Mouse (Mus musculus) thymus, adult 2 months (tissue): ENCODE data around the gene Klhdc7b. TPM values are rescaled to one million over a fixed set of nuclear protein-coding genes. Genes with fewer than 3 reads are reported as not detected.

ENCODE experiments used
- DNase-seq: peaks from one replicate; pipeline ENCODE4 v3.0.0; 2021
- H3K27ac ChIP-seq: fragments of 200-500 bp; 2 replicates; pipeline ENCODE4 v1.5.1; 2012; ENCODE audit warnings: low read length, control low read depth; ENCODE audit not compliant: control insufficient read depth, insufficient read depth
- H3K27me3 ChIP-seq: fragments of 200-500 bp; 2 replicates; pipeline ENCODE4 v1.6.1; 2012; ENCODE audit warnings: mild to moderate bottlenecking, low read length, moderate library complexity, mixed read lengths; ENCODE audit not compliant: control insufficient read depth, insufficient read depth
- H3K36me3 ChIP-seq: fragments of 200-500 bp; 2 replicates; pipeline ENCODE4 v1.6.1; 2012; ENCODE audit warnings: mild to moderate bottlenecking, low read length, moderate library complexity; ENCODE audit not compliant: control insufficient read depth, insufficient read depth
- H3K4me1 ChIP-seq: fragments of 200-500 bp; replicated peaks from 2 replicates; pipeline ENCODE4 v1.6.1; 2012; ENCODE audit warnings: low read length; ENCODE audit not compliant: control insufficient read depth, insufficient read depth
- H3K4me3 ChIP-seq: fragments of 200-500 bp; 2 replicates; pipeline ENCODE4 v1.5.1; 2012; ENCODE audit warnings: mild to moderate bottlenecking, low read length, control low read depth, moderate library complexity; ENCODE audit not compliant: control insufficient read depth, insufficient read depth
- CTCF ChIP-seq: fragments of 200-500 bp; IDR thresholded peaks from 2 replicates; pipeline ENCODE4 v1.5.1; 2012; ENCODE audit warnings: mild to moderate bottlenecking, control low read depth, low read length, moderate library complexity, borderline replicate concordance; ENCODE audit not compliant: control insufficient read depth, poor library complexity, insufficient read depth; ENCODE audit errors: extremely low read depth
- POLR2A ChIP-seq: fragments of 200-500 bp; IDR thresholded peaks from 2 replicates; pipeline ENCODE4 v1.6.1; 2012; ENCODE audit warnings: mild to moderate bottlenecking, low read length, control low read depth, moderate library complexity; ENCODE audit not compliant: control insufficient read depth, poor library complexity, insufficient read depth; ENCODE audit errors: extremely low read depth
- WGBS: fragments of 180-500 bp; shearing (Covaris S2); methylation state at CpG from one replicate; pipeline ENCODE4 v1.1.7; 2018; 5-methylcytosine and 5-hydroxymethylcytosine counted together
- polyA plus RNA-seq: library from polyadenylated mRNA; depleted of rRNA; stranded (reverse); fragments of >200 nt; gene quantifications from 2 replicates; pipeline ENCODE4 v1.2.3, GENCODE M21; 2012; rRNA removed

Gene Klhdc7b
- 0.08 and 0.13 TPM in 2 replicates for polyA plus RNA-seq

- H3K4me3 ChIP-seq: no peak within 1 kb of the TSS
- no peaks in the 10 kb centered on the region for H3K36me3 ChIP-seq
- no peak within 1 kb of the TSS for H3K27ac ChIP-seq
- H3K27me3 ChIP-seq: no peaks in the 10 kb centered on the region
- 97% methylated on average over 7 of the region's 7 CpGs for WGBS
- H3K4me1 ChIP-seq: peaks cover 14% of the 10 kb centered on the region
- TF ChIP-seq POLR2A (no peak), CTCF (no peak)
- no peak for DNase-seq
Measured at GRCm38 (mm10) chr15:89384617-89385016, at the start of gene Klhdc7b. Klhdc7b (plus strand) TSS chr15:89384917.

- H3K27ac ChIP-seq: no peak overlapping the region
- WGBS: 94% methylated on average over 14 of the region's 14 CpGs
- TF ChIP-seq POLR2A: no peak
- TF ChIP-seq CTCF: no peak
- no peaks in the 10 kb centered on the region for H3K27me3 ChIP-seq
- H3K4me1 ChIP-seq: peaks cover 4% of the 10 kb centered on the region; the same call in 1 of the 2 replicates
- no peak for DNase-seq
- H3K36me3 ChIP-seq: no peaks in the 10 kb centered on the region
- no peak overlapping the region for H3K4me3 ChIP-seq
Measured at GRCm38 (mm10) chr15:89336422-89336821, 48.3 kb upstream of the Klhdc7b start.

- DNase-seq: no peak
- TF ChIP-seq CTCF: no peak
- TF ChIP-seq POLR2A: no peak
- Histone ChIP-seq H3K27me3 (no peaks in the 10 kb centered on the region), H3K36me3 (no peaks in the 10 kb centered on the region), H3K4me1 (peaks cover 4% of the 10 kb centered on the region; the same call in 1 of the 2 replicates), H3K4me3 (no peak overlapping the region), H3K27ac (no peak overlapping the region)
- WGBS: 31% methylated on average over 2 of the region's 2 CpGs
Measured at GRCm38 (mm10) chr15:89339696-89340095, 45.0 kb upstream of the Klhdc7b start.

- H3K27ac ChIP-seq: no peak overlapping the region
- peaks cover 4% of the 10 kb centered on the region; the same call in 1 of the 2 replicates for H3K4me1 ChIP-seq
- DNase-seq: no peak
- H3K4me3 ChIP-seq: no peak overlapping the region
- H3K27me3 ChIP-seq: no peaks in the 10 kb centered on the region
- H3K36me3 ChIP-seq: no peaks in the 10 kb centered on the region
- WGBS: 43% methylated on average over 3 of the region's 3 CpGs
- TF ChIP-seq CTCF: no peak
- TF ChIP-seq POLR2A: no peak
Measured at GRCm38 (mm10) chr15:89340136-89340535, 44.6 kb upstream of the Klhdc7b start.

GRCm38 (mm10) chr15:89341678-89342077 lies 43.0 kb upstream of the Klhdc7b start:
- Histone ChIP-seq H3K4me3 (no peak overlapping the region), H3K36me3 (no peaks in the 10 kb centered on the region), H3K27me3 (no peaks in the 10 kb centered on the region), H3K27ac (no peak overlapping the region), H3K4me1 (peaks cover 4% of the 10 kb centered on the region; the same call in 1 of the 2 replicates)
- 85% methylated on average over 1 of the region's 1 CpGs for WGBS
- no peak for TF ChIP-seq POLR2A
- TF ChIP-seq CTCF: no peak
- DNase-seq: no peak

- peaks cover 4% of the 10 kb centered on the region; the same call in 1 of the 2 replicates for H3K4me1 ChIP-seq
- no peak overlapping the region for H3K27ac ChIP-seq
- 90% methylated on average over 3 of the region's 3 CpGs for WGBS
- no peak for DNase-seq
- no peaks in the 10 kb centered on the region for H3K36me3 ChIP-seq
- no peak overlapping the region for H3K4me3 ChIP-seq
- no peaks in the 10 kb centered on the region for H3K27me3 ChIP-seq
- TF ChIP-seq POLR2A (no peak), CTCF (no peak)
Measured at GRCm38 (mm10) chr15:89343325-89343724, 41.4 kb upstream of the Klhdc7b start.

GRCm38 (mm10) chr15:89350447-89350846 lies 34.3 kb upstream of the Klhdc7b start:
- Histone ChIP-seq H3K27ac (no peak overlapping the region), H3K36me3 (peaks cover 21% of the 10 kb centered on the region), H3K27me3 (no peaks in the 10 kb centered on the region), H3K4me3 (no peak overlapping the region), H3K4me1 (peaks cover 12% of the 10 kb centered on the region)
- no peak for DNase-seq
- WGBS: 97% methylated on average over 5 of the region's 5 CpGs
- no peak for TF ChIP-seq CTCF
- no peak for TF ChIP-seq POLR2A
